Mouse (Mus musculus) kidney, adult 2 months (tissue): ENCODE measurements around the gene Gm11549.

Experiments used
- CTCF ChIP-seq: fragments of 200-500 bp; conservative IDR thresholded peaks from 2 replicates; pipeline ENCODE4 v1.5.1; 2011; ENCODE audit warnings: low read depth, mild to moderate bottlenecking, control low read depth, low read length, moderate library complexity, mixed read lengths; ENCODE audit not compliant: insufficient read depth, insufficient read length
- POLR2A ChIP-seq: fragments of 200-500 bp; IDR thresholded peaks from one replicate; pipeline ENCODE4 v1.6.1; 2011; ENCODE audit warnings: low read depth, low read length, control low read depth

DNA sequence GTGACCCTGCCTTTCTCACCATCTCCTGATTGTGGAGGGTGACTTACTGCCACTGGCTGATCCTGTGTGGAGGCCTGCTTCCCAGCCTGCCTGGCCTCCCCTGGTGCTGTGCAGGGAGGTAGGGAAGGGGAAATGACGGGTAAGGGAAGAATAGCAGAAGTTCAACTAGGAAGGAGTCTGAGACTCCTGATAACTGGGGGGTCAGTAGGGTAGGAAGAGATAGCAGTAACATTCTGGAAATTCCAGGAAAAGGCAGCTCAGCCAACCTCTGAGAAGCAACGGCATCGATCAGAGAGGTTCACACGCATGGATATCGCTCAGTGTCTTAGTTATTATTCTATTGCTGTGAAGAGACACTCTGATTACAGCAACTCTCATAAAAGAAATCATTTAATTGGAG is 30.1 kb downstream of the Gm11549 start:
- no peak for TF ChIP-seq POLR2A
- no peak for TF ChIP-seq CTCF
